Comparison of ENCODE assay signal across 30 mouse cellular contexts in the genomic region with DNA sequence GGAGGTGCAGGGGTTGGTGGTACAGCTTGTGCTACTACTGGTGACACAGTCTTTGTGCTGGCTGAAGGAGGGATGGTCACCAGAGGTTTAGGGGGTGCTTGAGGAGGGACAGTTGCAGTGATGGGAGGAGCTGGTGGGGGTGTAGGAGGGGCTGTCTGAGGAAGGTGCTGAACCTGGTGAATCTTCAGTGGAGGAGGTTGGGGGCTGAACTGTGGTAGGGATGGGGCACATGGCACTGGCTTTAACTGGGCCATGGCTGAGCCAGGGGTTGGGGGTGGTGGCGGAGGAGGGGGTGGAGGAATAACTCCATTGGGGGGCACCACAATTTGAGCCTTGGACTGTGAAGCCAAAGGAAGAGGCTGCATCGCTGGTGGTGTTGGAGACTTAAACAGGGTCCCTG.
DNase-seq lines count a peak whose midpoint lies in the region; ATAC-seq and TF ChIP-seq lines count a peak whose summit lies in the region.
"Had no signal": no experiment of that assay in that cellular context is flagged by ENCODE, and none has a peak within 500 bp of the region (broad histone marks: within the 10 kb centered on the region; RNA-seq: fewer than 3 reads in every experiment).

No protein-coding gene starts in this region.

- WGBS in embryonic facial prominence, embryonic 13.5 days, result 89% methylated on average over 2 of the region's 2 CpGs
- 89% methylated on average over 2 of the region's 2 CpGs for WGBS in embryonic facial prominence, embryonic 10.5 days
- 93% methylated on average over 2 of the region's 2 CpGs for WGBS in hindbrain, embryonic 14.5 days
- 86% methylated on average over 2 of the region's 2 CpGs for WGBS in hindbrain, embryonic 16.5 days
- 92% methylated on average over 2 of the region's 2 CpGs for WGBS in limb, embryonic 12.5 days
- 75% methylated on average over 2 of the region's 2 CpGs for WGBS in limb, embryonic 10.5 days
- 89% methylated on average over 2 of the region's 2 CpGs for WGBS in stomach, embryonic 16.5 days
- WGBS in stomach, postnatal 0 days, result 88% methylated on average over 2 of the region's 2 CpGs

- no peak for TF ChIP-seq CTCF in stomach, postnatal 0 days (IDR thresholded peaks at IDR 0.05; ENCODE audit: low read depth)

- H3K27ac ChIP-seq in embryonic facial prominence, embryonic 13.5 days, result no peak overlapping the region
- H3K27ac ChIP-seq in embryonic facial prominence, embryonic 10.5 days (replicated peaks), result no peak overlapping the region
- H3K27ac ChIP-seq in hindbrain, embryonic 14.5 days, result no peak overlapping the region
- H3K27ac ChIP-seq in hindbrain, embryonic 16.5 days (ENCODE audit: low read depth, low read length), result no peak overlapping the region
- no peak overlapping the region for H3K27ac ChIP-seq in limb, embryonic 12.5 days
- no peak overlapping the region for H3K27ac ChIP-seq in limb, embryonic 10.5 days
- no peak overlapping the region for H3K27ac ChIP-seq in stomach, embryonic 16.5 days (ENCODE audit: low read length)
- no peak overlapping the region for H3K27ac ChIP-seq in stomach, postnatal 0 days (replicated peaks)
- H3K27ac ChIP-seq: embryonic facial prominence, embryonic 15.5 days; limb, embryonic 15.5 days; liver, embryonic 13.5 days had no signal

- no peak overlapping the region for H3K9ac ChIP-seq in embryonic facial prominence, embryonic 13.5 days
- no peak overlapping the region for H3K9ac ChIP-seq in hindbrain, embryonic 14.5 days
- H3K9ac ChIP-seq in hindbrain, embryonic 16.5 days (ENCODE audit: low read depth, low read length), result no peak overlapping the region
- no peak overlapping the region for H3K9ac ChIP-seq in limb, embryonic 12.5 days (replicated peaks)
- no peak overlapping the region for H3K9ac ChIP-seq in stomach, embryonic 16.5 days (ENCODE audit: low read length)
- H3K9ac ChIP-seq in stomach, postnatal 0 days (ENCODE audit: low read length), result no peak overlapping the region
- H3K9ac ChIP-seq: embryonic facial prominence, embryonic 15.5 days; limb, embryonic 15.5 days; liver, embryonic 13.5 days had no signal

- H3K4me3 ChIP-seq in embryonic facial prominence, embryonic 13.5 days, result no peak overlapping the region
- no peak overlapping the region for H3K4me3 ChIP-seq in embryonic facial prominence, embryonic 10.5 days
- no peak overlapping the region for H3K4me3 ChIP-seq in hindbrain, embryonic 14.5 days (replicated peaks; ENCODE audit: low read length)
- H3K4me3 ChIP-seq in hindbrain, embryonic 16.5 days (ENCODE audit: low read length), result no peak overlapping the region
- no peak overlapping the region for H3K4me3 ChIP-seq in limb, embryonic 12.5 days (replicated peaks)
- H3K4me3 ChIP-seq in limb, embryonic 10.5 days, result no peak overlapping the region
- H3K4me3 ChIP-seq in stomach, embryonic 16.5 days (replicated peaks; ENCODE audit: low read length), result no peak overlapping the region
- H3K4me3 ChIP-seq in stomach, postnatal 0 days (ENCODE audit: low read depth, low read length), result no peak overlapping the region
- H3K4me3 ChIP-seq: embryonic facial prominence, embryonic 15.5 days; left cerebral cortex, adult 2 months; limb, embryonic 15.5 days; liver, embryonic 13.5 days; megakaryocyte, embryonic 14.5 days had no signal

- ATAC-seq in embryonic facial prominence, embryonic 13.5 days (ENCODE audit: insufficient number of reproducible peaks, insufficient read depth, low FRiP score, low TSS enrichment, low read depth), result 0 out of 2 replicates have a peak, but pooled peaks have one; percentile 34
- 0 out of 2 replicates have a peak, but pooled peaks have one; percentile 8 for ATAC-seq in hindbrain, embryonic 14.5 days (ENCODE audit: low FRiP score)
- ATAC-seq in hindbrain, embryonic 16.5 days, result no peak
- ATAC-seq in limb, embryonic 12.5 days (ENCODE audit: insufficient number of reproducible peaks, insufficient read depth, low FRiP score, low TSS enrichment, low read depth), result 0 out of 2 replicates have a peak, but pooled peaks have one; percentile 26
- 0 out of 2 replicates have a peak, but pooled peaks have one; percentile 10 for ATAC-seq in stomach, embryonic 16.5 days (ENCODE audit: insufficient read depth, low FRiP score)
- no peak for ATAC-seq in stomach, postnatal 0 days (ENCODE audit: low FRiP score, low TSS enrichment)
- ATAC-seq: forebrain, embryonic 14.5 days; intestine, embryonic 16.5 days; lung, postnatal 0 days had no signal

- no peaks in the 10 kb centered on the region for H3K9me3 ChIP-seq in embryonic facial prominence, embryonic 13.5 days
- H3K9me3 ChIP-seq in embryonic facial prominence, embryonic 10.5 days, result no peaks in the 10 kb centered on the region
- H3K9me3 ChIP-seq in hindbrain, embryonic 14.5 days (ENCODE audit: control insufficient read depth, low read length), result no peaks in the 10 kb centered on the region
- H3K9me3 ChIP-seq in hindbrain, embryonic 16.5 days (ENCODE audit: control insufficient read depth, low read length), result no peaks in the 10 kb centered on the region
- H3K9me3 ChIP-seq in limb, embryonic 12.5 days, result no peaks in the 10 kb centered on the region
- no peaks in the 10 kb centered on the region for H3K9me3 ChIP-seq in limb, embryonic 10.5 days (replicated peaks)
- no peaks in the 10 kb centered on the region for H3K9me3 ChIP-seq in stomach, embryonic 16.5 days (replicated peaks; ENCODE audit: control insufficient read depth, low read length)
- H3K9me3 ChIP-seq in stomach, postnatal 0 days (ENCODE audit: control insufficient read depth, low read length), result no peaks in the 10 kb centered on the region
- H3K9me3 ChIP-seq: embryonic facial prominence, embryonic 15.5 days; G1E; limb, embryonic 15.5 days; liver, embryonic 13.5 days; megakaryocyte, embryonic 14.5 days had no signal

- no peaks in the 10 kb centered on the region for H3K4me1 ChIP-seq in embryonic facial prominence, embryonic 13.5 days
- H3K4me1 ChIP-seq in embryonic facial prominence, embryonic 10.5 days, result no peaks in the 10 kb centered on the region
- H3K4me1 ChIP-seq in hindbrain, embryonic 14.5 days (replicated peaks; ENCODE audit: control insufficient read depth, insufficient read depth, low read length), result no peaks in the 10 kb centered on the region
- H3K4me1 ChIP-seq in hindbrain, embryonic 16.5 days (ENCODE audit: control insufficient read depth, insufficient read depth, low read depth, low read length), result no peaks in the 10 kb centered on the region
- H3K4me1 ChIP-seq in limb, embryonic 12.5 days (replicated peaks), result 0 out of 2 replicates have a peak, but pooled peaks cover 3% of the 10 kb centered on the region
- no peaks in the 10 kb centered on the region for H3K4me1 ChIP-seq in limb, embryonic 10.5 days
- no peaks in the 10 kb centered on the region for H3K4me1 ChIP-seq in stomach, embryonic 16.5 days (ENCODE audit: control insufficient read depth, insufficient read depth, low read length)
- no peaks in the 10 kb centered on the region for H3K4me1 ChIP-seq in stomach, postnatal 0 days (replicated peaks; ENCODE audit: control insufficient read depth, insufficient read depth)
- H3K4me1 ChIP-seq: embryonic facial prominence, embryonic 15.5 days; limb, embryonic 15.5 days; liver, embryonic 13.5 days; megakaryocyte, embryonic 14.5 days had no signal

- H3K27me3 ChIP-seq in embryonic facial prominence, embryonic 13.5 days, result no peaks in the 10 kb centered on the region
- no peaks in the 10 kb centered on the region for H3K27me3 ChIP-seq in embryonic facial prominence, embryonic 10.5 days (replicated peaks; ENCODE audit: low read depth, poor library complexity, severe bottlenecking)
- H3K27me3 ChIP-seq in hindbrain, embryonic 14.5 days (ENCODE audit: control insufficient read depth, insufficient read depth, low read length), result no peaks in the 10 kb centered on the region
- H3K27me3 ChIP-seq in hindbrain, embryonic 16.5 days (replicated peaks; ENCODE audit: control insufficient read depth, insufficient read depth, low read length), result no peaks in the 10 kb centered on the region
- no peaks in the 10 kb centered on the region for H3K27me3 ChIP-seq in limb, embryonic 12.5 days
- H3K27me3 ChIP-seq in limb, embryonic 10.5 days (ENCODE audit: low read depth, poor library complexity, severe bottlenecking), result no peaks in the 10 kb centered on the region
- H3K27me3 ChIP-seq in stomach, embryonic 16.5 days (ENCODE audit: control insufficient read depth, insufficient read depth, low read length), result no peaks in the 10 kb centered on the region
- H3K27me3 ChIP-seq in stomach, postnatal 0 days (ENCODE audit: control insufficient read depth, insufficient read depth, low read length), result no peaks in the 10 kb centered on the region
- H3K27me3 ChIP-seq: embryonic facial prominence, embryonic 15.5 days; limb, embryonic 15.5 days; liver, embryonic 13.5 days; megakaryocyte, embryonic 14.5 days had no signal

- no peak for TF ChIP-seq EP300 in stomach, postnatal 0 days (optimal IDR thresholded peaks at IDR 0.05)

- DNase-seq in embryonic facial prominence, embryonic 10.5 days (ENCODE audit: low spot score), result no peak
- no peak for DNase-seq in hindbrain, embryonic 14.5 days (ENCODE audit: low spot score)
- DNase-seq in limb, embryonic 10.5 days (ENCODE audit: low spot score), result no peak
- no peak for DNase-seq in stomach, postnatal 0 days (ENCODE audit: low spot score)
- DNase-seq: adrenal gland, adult 8-10 months; cerebellum, adult 11 months; gastrocnemius, postnatal 25 days; heart, adult 18-20 months; heart, postnatal 14 days; kidney, adult 9 months; kidney, postnatal 14 days; liver, embryonic 13.5 days; lung, adult 18-20 months; lung, postnatal 4 days; right cerebral cortex, adult 18-20 months; spleen, adult 18-20 months; thymus, adult 2 months; thymus, postnatal 36 days had no signal

- H3K36me3 ChIP-seq in embryonic facial prominence, embryonic 13.5 days, result peaks cover 64% of the 10 kb centered on the region
- H3K36me3 ChIP-seq in embryonic facial prominence, embryonic 10.5 days (replicated peaks), result peaks cover 82% of the 10 kb centered on the region
- H3K36me3 ChIP-seq in hindbrain, embryonic 14.5 days (replicated peaks; ENCODE audit: control insufficient read depth, insufficient read depth), result peaks cover 80% of the 10 kb centered on the region
- H3K36me3 ChIP-seq in hindbrain, embryonic 16.5 days (ENCODE audit: control insufficient read depth, insufficient read depth, low read length), result peaks cover 23% of the 10 kb centered on the region
- peaks cover 52% of the 10 kb centered on the region; the same call in 1 of the 2 replicates for H3K36me3 ChIP-seq in limb, embryonic 12.5 days
- peaks cover 79% of the 10 kb centered on the region for H3K36me3 ChIP-seq in limb, embryonic 10.5 days
- H3K36me3 ChIP-seq in stomach, embryonic 16.5 days (ENCODE audit: control insufficient read depth, insufficient read depth, low read length), result peaks cover 8% of the 10 kb centered on the region; the same call in 1 of the 2 replicates
- peaks cover 21% of the 10 kb centered on the region; the same call in 1 of the 2 replicates for H3K36me3 ChIP-seq in stomach, postnatal 0 days (ENCODE audit: control insufficient read depth, insufficient read depth, low read length)
- H3K36me3 ChIP-seq: G1E had no signal

- H3K4me2 ChIP-seq in embryonic facial prominence, embryonic 13.5 days, result no peak overlapping the region
- no peak overlapping the region for H3K4me2 ChIP-seq in hindbrain, embryonic 14.5 days (replicated peaks)
- H3K4me2 ChIP-seq in hindbrain, embryonic 16.5 days (ENCODE audit: low read length), result no peak overlapping the region
- no peak overlapping the region for H3K4me2 ChIP-seq in limb, embryonic 12.5 days
- H3K4me2 ChIP-seq in stomach, embryonic 16.5 days (ENCODE audit: low read depth, low read length), result no peak overlapping the region
- no peak overlapping the region for H3K4me2 ChIP-seq in stomach, postnatal 0 days (replicated peaks; ENCODE audit: low read depth)
- H3K4me2 ChIP-seq: embryonic facial prominence, embryonic 15.5 days; limb, embryonic 15.5 days; liver, embryonic 13.5 days had no signal

Comparison
In these comparisons a context has a peak if more than half of its experiments do, and no peak if none do; other contexts are left out.
1. ATAC-seq: peak in embryonic facial prominence, embryonic 13.5 days (single experiment), hindbrain, embryonic 14.5 days (single experiment), limb, embryonic 12.5 days (single experiment) and stomach, embryonic 16.5 days (single experiment); none in hindbrain, embryonic 16.5 days (single experiment) and stomach, postnatal 0 days (single experiment).